Mouse (Mus musculus) CH12.LX (cell line): ENCODE data around the gene Gse1. TPM values are rescaled to one million over a fixed set of nuclear protein-coding genes. Genes with fewer than 3 reads are reported as not detected.

ENCODE experiments used
- DNase-seq: peaks from one replicate; pipeline ENCODE4 v3.0.0-alpha.2; 2013; ENCODE audit errors: extremely low read depth
- H3K27ac ChIP-seq: 2 replicates; pipeline ENCODE4 v1.5.1; 2012; ENCODE audit warnings: low read depth, mild to moderate bottlenecking, control low read depth, moderate library complexity; ENCODE audit not compliant: insufficient read depth
- H3K27me3 ChIP-seq: replicated peaks from 2 replicates; pipeline ENCODE3; 2012; ENCODE audit warnings: inconsistent platforms
- H3K36me3 ChIP-seq, 2 experiments: replicated peaks in 1 of 2; 2 replicates each; pipeline versions ENCODE3 to v1.6.1; 2012; ENCODE audit warnings: inconsistent platforms in 1 of 2, low read length in 1 of 2, mild to moderate bottlenecking in 1 of 2, mixed read lengths in 1 of 2, moderate library complexity in 1 of 2; ENCODE audit not compliant: control insufficient read depth in 1 of 2, insufficient read depth in 1 of 2
- H3K4me1 ChIP-seq, 2 experiments: 2 replicates each; pipeline ENCODE4 v1.6.1; 2012; ENCODE audit warnings: inconsistent platforms in 1 of 2, moderate library complexity in 1 of 2; ENCODE audit not compliant: insufficient read depth in 2 of 2, control insufficient read depth in 1 of 2
- H3K4me2 ChIP-seq: 2 replicates; pipeline ENCODE4 v1.6.1; 2012; ENCODE audit warnings: low read depth, mild to moderate bottlenecking, control low read depth; ENCODE audit not compliant: poor library complexity, insufficient read depth, severe bottlenecking
- H3K4me3 ChIP-seq, 3 experiments: fragments of 150-350 bp in 1 of 3; sonication (generic) in 1 of 3; replicated peaks in 1 of 3; 2 replicates each; pipeline versions ENCODE3 to v1.5.1; 2011 to 2012; ENCODE audit warnings: low read depth in 2 of 3, low read length in 2 of 3, mild to moderate bottlenecking in 2 of 3, moderate library complexity in 2 of 3, control low read depth in 1 of 3, improper control_type of control experiment in 1 of 3, inconsistent platforms in 1 of 3, mixed read lengths in 1 of 3; ENCODE audit not compliant: poor library complexity in 1 of 3
- H3K79me2 ChIP-seq: replicated peaks from 2 replicates; pipeline ENCODE4 v1.6.1; 2012; ENCODE audit warnings: mild to moderate bottlenecking, moderate library complexity; ENCODE audit not compliant: control insufficient read depth, poor library complexity, insufficient read depth, severe bottlenecking; ENCODE audit errors: extremely low read depth
- H3K9ac ChIP-seq: 2 replicates; pipeline ENCODE4 v1.6.1; 2012; ENCODE audit warnings: low read depth, mild to moderate bottlenecking, control low read depth, moderate library complexity; ENCODE audit not compliant: insufficient read depth
- H3K9me3 ChIP-seq: replicated peaks from 2 replicates; pipeline ENCODE3; 2012; ENCODE audit warnings: low read length, inconsistent platforms, mixed read lengths
- BHLHE40 ChIP-seq: IDR thresholded peaks from 2 replicates; pipeline ENCODE4 v1.6.1; 2011; ENCODE audit warnings: mild to moderate bottlenecking, low read depth, low read length, improper control_type of control experiment
- CHD1 ChIP-seq: IDR thresholded peaks from 2 replicates; pipeline ENCODE4 v1.6.1; 2012; ENCODE audit warnings: low read depth, low read length, improper control_type of control experiment, inconsistent platforms
- CHD2 ChIP-seq: IDR thresholded peaks from 2 replicates; pipeline ENCODE4 v1.6.1; 2011; ENCODE audit warnings: low read length, improper control_type of control experiment
- CTCF ChIP-seq, 2 experiments: IDR thresholded peaks in 1 of 2; conservative IDR thresholded peaks in 1 of 2; 2 replicates each; pipeline ENCODE4 v1.5.1; 2011 to 2012; ENCODE audit warnings: low read depth in 2 of 2, low read length in 2 of 2, improper control_type of control experiment in 1 of 2, inconsistent platforms in 1 of 2, mild to moderate bottlenecking in 1 of 2, moderate library complexity in 1 of 2
- E2F4 ChIP-seq: IDR thresholded peaks from 2 replicates; pipeline ENCODE4 v1.6.1; 2011; ENCODE audit warnings: low read depth, low read length, improper control_type of control experiment; ENCODE audit not compliant: insufficient replicate concordance
- EP300 ChIP-seq: IDR thresholded peaks from 2 replicates; pipeline ENCODE4 v1.6.1; 2011; ENCODE audit warnings: low read length, improper control_type of control experiment
- ETS1 ChIP-seq: conservative IDR thresholded peaks from 2 replicates; pipeline ENCODE4 v1.6.1; 2012; ENCODE audit warnings: low read depth, mild to moderate bottlenecking, inconsistent platforms, low read length, improper control_type of control experiment, moderate library complexity
- IRF4 ChIP-seq: IDR thresholded peaks from 2 replicates; pipeline ENCODE4 v1.6.1; 2014; ENCODE audit warnings: low read depth, mild to moderate bottlenecking, inconsistent platforms, low read length, improper control_type of control experiment
- KAT2A ChIP-seq: IDR thresholded peaks from 2 replicates; pipeline ENCODE4 v1.6.1; 2012; ENCODE audit warnings: low read length, improper control_type of control experiment, inconsistent platforms; ENCODE audit not compliant: insufficient replicate concordance
- MAFK ChIP-seq: IDR thresholded peaks from 2 replicates; pipeline ENCODE4 v1.6.1; 2011; ENCODE audit warnings: low read length, improper control_type of control experiment; ENCODE audit not compliant: insufficient replicate concordance
- MAZ ChIP-seq: IDR thresholded peaks from 2 replicates; pipeline ENCODE4 v1.6.1; 2012; ENCODE audit warnings: low read depth, mild to moderate bottlenecking, inconsistent platforms, low read length, improper control_type of control experiment, moderate library complexity
- MXI1 ChIP-seq: IDR thresholded peaks from 2 replicates; pipeline ENCODE4 v1.6.1; 2011; ENCODE audit warnings: mild to moderate bottlenecking, low read depth, low read length, improper control_type of control experiment
- MYC ChIP-seq: IDR thresholded peaks from 2 replicates; pipeline ENCODE4 v1.6.1; 2011; ENCODE audit warnings: low read depth, mild to moderate bottlenecking, improper control_type of control experiment, low read length
- NELFE ChIP-seq: IDR thresholded peaks from 2 replicates; pipeline ENCODE4 v1.6.1; 2011; ENCODE audit warnings: low read depth, low read length, improper control_type of control experiment
- PAX5 ChIP-seq: IDR thresholded peaks from 2 replicates; pipeline ENCODE4 v1.6.1; 2012; ENCODE audit warnings: low read length, inconsistent platforms, mixed read lengths
- POLR2A ChIP-seq: IDR thresholded peaks from 2 replicates; pipeline ENCODE4 v1.6.1; 2011; ENCODE audit warnings: low read depth, mild to moderate bottlenecking, improper control_type of control experiment, low read length
- POLR2AphosphoS2 ChIP-seq: IDR thresholded peaks from 2 replicates; pipeline ENCODE4 v1.6.1; 2011; ENCODE audit warnings: low read depth, low read length, improper control_type of control experiment
- RAD21 ChIP-seq: IDR thresholded peaks from 2 replicates; pipeline ENCODE4 v1.6.1; 2011; ENCODE audit warnings: low read depth, mild to moderate bottlenecking, low read length, improper control_type of control experiment, moderate library complexity
- RCOR1 ChIP-seq: conservative IDR thresholded peaks from 2 replicates; pipeline ENCODE4 v1.6.1; 2012; ENCODE audit warnings: low read depth, mild to moderate bottlenecking, inconsistent platforms, low read length, improper control_type of control experiment
- SIN3A ChIP-seq: IDR thresholded peaks from 2 replicates; pipeline ENCODE4 v1.6.1; 2012; ENCODE audit warnings: low read length, improper control_type of control experiment, inconsistent platforms
- SMC3 ChIP-seq: IDR thresholded peaks from 2 replicates; pipeline ENCODE4 v1.6.1; 2011; ENCODE audit warnings: low read depth, low read length, improper control_type of control experiment
- TCF12 ChIP-seq: IDR thresholded peaks from 2 replicates; pipeline ENCODE4 v1.6.1; 2014; ENCODE audit warnings: low read depth, mild to moderate bottlenecking, inconsistent platforms, low read length, improper control_type of control experiment
- USF1 ChIP-seq: IDR thresholded peaks from 2 replicates; pipeline ENCODE4 v1.6.1; 2014; ENCODE audit warnings: low read depth, mild to moderate bottlenecking, inconsistent platforms, low read length, improper control_type of control experiment
- ZNF384 ChIP-seq: IDR thresholded peaks from 2 replicates; pipeline ENCODE4 v1.6.1; 2012; ENCODE audit warnings: low read depth, low read length, improper control_type of control experiment, inconsistent platforms
- dilution Hi-C: fragments of 300-500 bp; cut with MboI; formaldehyde crosslinking; loops from 2 replicates; pipeline ENCODE4 v1.14.3; 2020; ENCODE audit warnings: low sequenced_read_pairs; ENCODE audit not compliant: extremely low pct_unique_long_range_greater_than_20kb, extremely low pct_ligation_motif_present
- in situ Hi-C: fragments of 300-500 bp; cut with MboI; formaldehyde crosslinking; loops from 3 replicates; pipeline ENCODE4 v1.14.3; 2019; ENCODE audit warnings: low sequenced_read_pairs, low pct_ligation_motif_present, low pct_unique_long_range_greater_than_20kb, mixed read lengths
- polyA plus RNA-seq: library from polyadenylated mRNA; unstranded; fragments of >175 nt; gene quantifications from 2 replicates; pipeline ENCODE4 v1.2.1, GENCODE M21; 2012; ENCODE audit warnings: low read depth; ENCODE audit not compliant: insufficient read length
- total RNA-seq, 2 experiments: library from RNA; depleted of rRNA; stranded (reverse); fragments of 300-350 nt in 1 of 2; fragments of >200 nt in 1 of 2; gene quantifications; 2 replicates each; pipeline ENCODE4 v1.2.3; 2012 to 2014

Gse1 gene
- total and polyA plus RNA-seq, 3 experiments, result 1.3 to 9.8 (median 8.5) TPM

- no peak for TF ChIP-seq MAZ
- TF ChIP-seq PAX5, result no peak
- no peak for TF ChIP-seq CTCF (conservative IDR thresholded peaks at IDR 0.05 in 1 of 2, IDR thresholded peaks at IDR 0.05 in 1 of 2; ENCODE audit: low read depth in 2 of 2, low read length in 2 of 2)
- TF ChIP-seq RAD21, result no peak
- no peak for TF ChIP-seq CHD1
- no peak for TF ChIP-seq POLR2A
- no peak for TF ChIP-seq RCOR1
- TF ChIP-seq MAFK, result no peak
- TF ChIP-seq SIN3A, result no peak
- TF ChIP-seq POLR2AphosphoS2, result no peak
- no peak for TF ChIP-seq SMC3
- TF ChIP-seq KAT2A, result no peak
- TF ChIP-seq BHLHE40, result no peak
- TF ChIP-seq IRF4, result no peak
- no peak for TF ChIP-seq ETS1
- TF ChIP-seq E2F4, result no peak
- no peak for TF ChIP-seq USF1
- no peak for TF ChIP-seq MYC
- H3K4me1 ChIP-seq, result peaks cover 49 to 88% of the 10 kb centered on the region in 2 experiments
- no peaks in the 10 kb centered on the region for H3K27me3 ChIP-seq
- no peaks in the 10 kb centered on the region for H3K9me3 ChIP-seq
- H3K9ac ChIP-seq, result no peak overlapping the region
- no peak for DNase-seq
- dilution Hi-C loops, result no loop called here
- H3K4me3 ChIP-seq, result no peak overlapping the region
- no peak overlapping the region for H3K27ac ChIP-seq
- H3K79me2 ChIP-seq, result peaks cover 78% of the 10 kb centered on the region
- in situ Hi-C loops, result no loop called here
- peaks cover 24 to 71% of the 10 kb centered on the region in 2 experiments for H3K36me3 ChIP-seq
- H3K4me2 ChIP-seq, result no peak overlapping the region
Observed at GRCm38 (mm10) chr8:120552509-120552908, 324.3 kb downstream of the Gse1 start.

GRCm38 (mm10) chr8:120553441-120554123, 325.3 kb downstream of the Gse1 start:
- TF ChIP-seq CTCF (conservative IDR thresholded peaks at IDR 0.05 in 1 of 2, IDR thresholded peaks at IDR 0.05 in 1 of 2; ENCODE audit: low read depth in 2 of 2, low read length in 2 of 2) (peak in 1 of 2 experiments; percentile 28; a peak in 2 of 4 replicates), TCF12 (peak; percentile 90), EP300 (peak; percentile 32; the same call in 1 of the 2 replicates), MXI1 (no peak), ZNF384 (no peak), ETS1 (0 out of 2 replicates have a peak, but pooled peaks have one; percentile 13), RAD21 (peak; percentile 4), CHD2 (peak; percentile 68), SMC3 (0 out of 2 replicates have a peak, but pooled peaks have one; percentile 9), NELFE (no peak)
- dilution Hi-C loops, result no loop called here
- Histone ChIP-seq H3K27ac (no peak overlapping the region), H3K4me3 (peak overlapping the region in 1 of 3 experiments; percentile 7), H3K4me2 (no peak overlapping the region), H3K79me2 (peaks cover 80% of the 10 kb centered on the region), H3K9ac (no peak overlapping the region), H3K27me3 (no peaks in the 10 kb centered on the region), H3K4me1 (peaks cover 50 to 89% of the 10 kb centered on the region in 2 experiments), H3K36me3 (peaks cover 29 to 68% of the 10 kb centered on the region in 2 experiments), H3K9me3 (no peaks in the 10 kb centered on the region)
- in situ Hi-C loops, result no loop called here
- no peak for DNase-seq
